Mouse (Mus musculus): ENCODE data around the gene Dner. TPM values are rescaled to one million over a fixed set of nuclear protein-coding genes. Genes with fewer than 3 reads are reported as not detected.

Gene Dner
- polyA plus RNA-seq, 1 experiment from 2014 or later = 1.2 TPM

DNA sequence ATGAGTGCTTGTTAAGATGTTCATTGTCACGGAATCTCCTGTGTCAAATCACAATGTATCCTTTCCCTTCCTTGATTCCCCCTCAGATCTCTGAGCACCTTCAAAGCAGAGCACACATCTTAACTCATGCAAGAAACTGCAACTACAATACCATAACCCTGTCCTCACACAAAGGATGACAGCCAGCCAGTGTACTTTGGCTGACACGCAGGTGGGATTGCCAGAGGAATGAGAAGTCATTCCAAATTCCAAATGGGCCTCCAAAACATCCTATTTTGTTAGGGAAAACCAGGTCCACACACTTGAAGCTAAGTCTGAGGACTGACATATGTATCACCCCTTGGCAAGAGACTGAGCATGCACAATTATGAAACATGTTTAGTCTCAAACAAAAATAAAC lies 286.5 kb downstream of the Dner start:
- Histone ChIP-seq H3K4me2 (no peak overlapping the region), H3K4me3 (no peak overlapping the region), H3K36me3 (no peaks in the 10 kb centered on the region), H3K27me3 (replicated peaks) (no peaks in the 10 kb centered on the region), H3K4me1 (peaks cover 12% of the 10 kb centered on the region), H3K27ac (replicated peaks) (no peak overlapping the region), H3K9ac (no peak overlapping the region), H3K9me3 (no peaks in the 10 kb centered on the region)
- no peak for ATAC-seq (ENCODE audit: extremely low read depth, insufficient number of reproducible peaks, low FRiP score, low TSS enrichment)
- 72% methylated on average over 2 of the region's 2 CpGs for WGBS

GRCm38 (mm10) chr1:84408873-84409272 lies 287.1 kb downstream of the Dner start:
- Histone ChIP-seq H3K4me2 (no peak overlapping the region), H3K9me3 (no peaks in the 10 kb centered on the region), H3K4me1 (peaks cover 18% of the 10 kb centered on the region), H3K36me3 (no peaks in the 10 kb centered on the region), H3K9ac (no peak overlapping the region), H3K4me3 (no peak overlapping the region), H3K27ac (replicated peaks) (no peak overlapping the region), H3K27me3 (replicated peaks) (no peaks in the 10 kb centered on the region)
- 74% methylated on average over 2 of the region's 2 CpGs for WGBS
- ATAC-seq (ENCODE audit: extremely low read depth, insufficient number of reproducible peaks, low FRiP score, low TSS enrichment) = no peak

DNA sequence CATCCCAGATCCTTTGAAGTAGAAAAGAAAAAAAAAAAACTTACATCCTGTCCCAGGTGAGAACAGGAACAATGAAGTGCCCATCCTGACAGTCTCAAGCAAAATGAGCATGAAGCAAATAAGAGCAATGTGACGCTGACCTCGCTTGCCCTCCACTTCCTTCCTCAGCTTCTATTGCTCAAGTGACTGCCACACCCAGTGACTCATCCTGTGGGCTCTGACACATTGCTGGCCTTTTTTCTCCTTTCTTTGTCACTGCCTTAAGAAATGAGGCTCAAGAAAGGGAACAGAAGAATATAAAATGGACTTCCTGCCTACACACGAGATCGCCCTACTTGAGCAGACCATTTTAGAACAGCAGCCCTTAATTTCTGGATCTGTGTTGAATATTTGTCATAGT lies 289.1 kb downstream of the Dner start:
- WGBS = 66% methylated on average over 4 of the region's 4 CpGs
- H3K4me3 ChIP-seq = no peak overlapping the region
- no peaks in the 10 kb centered on the region for H3K27me3 ChIP-seq (replicated peaks)
- H3K4me1 ChIP-seq = peaks cover 19% of the 10 kb centered on the region
- H3K9me3 ChIP-seq = no peaks in the 10 kb centered on the region
- H3K27ac ChIP-seq (replicated peaks) = no peak overlapping the region
- no peak overlapping the region for H3K4me2 ChIP-seq
- ATAC-seq (ENCODE audit: extremely low read depth, insufficient number of reproducible peaks, low FRiP score, low TSS enrichment) = no peak
- H3K9ac ChIP-seq = no peak overlapping the region
- H3K36me3 ChIP-seq = no peaks in the 10 kb centered on the region

DNA sequence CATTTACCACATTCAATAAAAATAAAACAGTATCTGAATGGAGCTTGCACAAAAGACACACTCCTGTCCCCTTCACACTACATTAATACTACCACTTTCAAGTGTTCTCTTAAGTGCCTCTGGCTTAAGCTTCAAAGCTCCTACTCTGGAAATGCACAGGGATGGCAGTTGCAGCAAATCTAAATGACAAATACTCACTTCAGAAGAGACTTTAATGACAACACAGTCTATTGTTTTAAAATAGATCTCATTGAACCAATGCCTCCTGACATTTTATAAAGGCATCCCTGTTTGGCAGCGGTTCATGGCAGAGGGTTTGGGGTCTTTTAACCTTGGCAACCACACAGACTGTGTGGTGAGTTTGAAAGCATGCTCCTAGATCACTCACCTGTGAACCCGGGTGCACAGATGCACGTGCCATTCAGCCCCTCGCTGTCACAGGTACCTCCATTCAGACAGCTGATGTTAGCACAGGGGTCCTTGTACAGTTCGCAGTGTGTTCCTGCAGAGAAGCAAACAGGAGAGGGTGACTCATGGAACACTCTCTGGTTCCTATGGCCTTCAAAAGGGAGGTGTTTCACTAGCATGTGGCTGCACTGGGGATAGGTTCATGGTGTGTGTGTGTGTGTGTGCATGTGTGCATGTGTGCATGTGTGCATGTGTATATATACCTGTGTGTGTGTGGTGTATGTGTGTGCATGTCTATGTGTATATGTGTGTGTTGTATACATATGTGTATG lies 290.3 kb downstream of the Dner start:
- ATAC-seq (ENCODE audit: extremely low read depth, insufficient number of reproducible peaks, low FRiP score, low TSS enrichment) = no peak
- peaks cover 19% of the 10 kb centered on the region for H3K4me1 ChIP-seq
- H3K36me3 ChIP-seq = no peaks in the 10 kb centered on the region

GRCm38 (mm10) chr1:84404880-84405279 lies 291.1 kb downstream of the Dner start:
- Histone ChIP-seq H3K9me3 (no peaks in the 10 kb centered on the region), H3K4me1 (peaks cover 19% of the 10 kb centered on the region), H3K9ac (no peak overlapping the region), H3K4me3 (no peak overlapping the region), H3K27ac (replicated peaks) (no peak overlapping the region), H3K27me3 (replicated peaks) (no peaks in the 10 kb centered on the region), H3K36me3 (no peaks in the 10 kb centered on the region), H3K4me2 (no peak overlapping the region)
- ATAC-seq (ENCODE audit: extremely low read depth, insufficient number of reproducible peaks, low FRiP score, low TSS enrichment) = no peak
- WGBS = 33% methylated on average over 12 of the region's 12 CpGs

More for the DNA sequence above, 290.3 kb downstream of the Dner start:
- Histone ChIP-seq H3K4me2 (no peak overlapping the region), H3K27ac (replicated peaks) (no peak overlapping the region), H3K4me3 (no peak overlapping the region), H3K9me3 (no peaks in the 10 kb centered on the region), H3K9ac (no peak overlapping the region), H3K27me3 (replicated peaks) (no peaks in the 10 kb centered on the region)
- 75% methylated on average over 5 of the region's 5 CpGs for WGBS

GRCm38 (mm10) chr1:84402154-84402553 lies 293.9 kb downstream of the Dner start:
- no peak overlapping the region for H3K9ac ChIP-seq
- ATAC-seq (ENCODE audit: extremely low read depth, insufficient number of reproducible peaks, low FRiP score, low TSS enrichment) = no peak
- H3K4me2 ChIP-seq = no peak overlapping the region
- H3K27ac ChIP-seq (replicated peaks) = no peak overlapping the region
- 66% methylated on average over 1 of the region's 1 CpGs for WGBS
- peaks cover 19% of the 10 kb centered on the region for H3K4me1 ChIP-seq
- H3K36me3 ChIP-seq = no peaks in the 10 kb centered on the region
- H3K9me3 ChIP-seq = no peaks in the 10 kb centered on the region
- no peaks in the 10 kb centered on the region for H3K27me3 ChIP-seq (replicated peaks)
- no peak overlapping the region for H3K4me3 ChIP-seq

DNA sequence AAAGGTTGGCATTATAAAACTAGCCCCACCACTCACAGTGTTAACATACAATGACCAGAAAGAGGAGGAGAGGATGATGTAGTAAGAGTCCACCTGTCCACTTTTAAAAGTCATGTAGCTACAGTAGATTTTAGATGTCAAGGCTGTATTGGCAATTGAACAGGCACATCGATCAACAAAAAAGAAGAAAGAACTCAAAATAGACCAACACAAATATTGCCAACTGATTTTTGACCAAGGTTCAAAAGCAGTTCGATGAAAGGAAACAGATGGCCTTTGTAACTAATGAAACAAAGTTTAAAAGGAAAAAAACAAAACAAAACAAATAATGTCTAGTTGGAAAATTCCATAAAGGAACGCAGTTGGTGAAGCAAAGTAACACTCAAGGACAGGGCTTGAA lies 296.4 kb downstream of the Dner start:
- ATAC-seq (ENCODE audit: extremely low read depth, insufficient number of reproducible peaks, low FRiP score, low TSS enrichment) = no peak
- H3K27me3 ChIP-seq (replicated peaks) = no peaks in the 10 kb centered on the region

DNA sequence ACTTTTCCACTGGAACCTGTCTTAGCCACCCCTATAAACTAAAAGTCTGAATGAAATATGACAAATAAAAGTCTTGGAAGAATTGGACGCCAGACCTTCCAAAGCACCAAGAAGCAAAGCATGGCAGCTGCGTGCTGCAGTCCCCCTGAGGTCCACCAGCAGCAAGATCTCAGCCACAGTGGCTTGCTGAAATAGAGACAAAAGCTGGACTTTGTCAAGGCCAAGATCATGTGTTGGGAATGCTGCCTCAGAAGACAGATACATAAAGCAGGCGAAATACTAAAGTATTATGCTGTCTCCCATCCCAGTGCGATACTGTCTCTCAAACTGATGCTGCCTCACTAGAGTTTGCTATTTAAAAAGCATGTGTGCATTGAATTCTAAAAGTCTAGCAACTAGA lies 296.9 kb downstream of the Dner start:
- no peak for ATAC-seq (ENCODE audit: extremely low read depth, insufficient number of reproducible peaks, low FRiP score, low TSS enrichment)
- Histone ChIP-seq H3K27ac (replicated peaks) (no peak overlapping the region), H3K27me3 (replicated peaks) (no peaks in the 10 kb centered on the region), H3K36me3 (no peaks in the 10 kb centered on the region), H3K9me3 (no peaks in the 10 kb centered on the region), H3K4me2 (no peak overlapping the region), H3K4me1 (0 out of 2 replicates have a peak, but pooled peaks cover 4% of the 10 kb centered on the region), H3K4me3 (no peak overlapping the region), H3K9ac (no peak overlapping the region)
- WGBS = 83% methylated on average over 4 of the region's 4 CpGs

More for the DNA sequence above, 296.4 kb downstream of the Dner start:
- WGBS = 74% methylated on average over 3 of the region's 3 CpGs
- Histone ChIP-seq H3K4me2 (no peak overlapping the region), H3K4me1 (peaks cover 9% of the 10 kb centered on the region), H3K4me3 (no peak overlapping the region), H3K27ac (replicated peaks) (no peak overlapping the region), H3K9me3 (no peaks in the 10 kb centered on the region), H3K9ac (no peak overlapping the region), H3K36me3 (no peaks in the 10 kb centered on the region)

DNA sequence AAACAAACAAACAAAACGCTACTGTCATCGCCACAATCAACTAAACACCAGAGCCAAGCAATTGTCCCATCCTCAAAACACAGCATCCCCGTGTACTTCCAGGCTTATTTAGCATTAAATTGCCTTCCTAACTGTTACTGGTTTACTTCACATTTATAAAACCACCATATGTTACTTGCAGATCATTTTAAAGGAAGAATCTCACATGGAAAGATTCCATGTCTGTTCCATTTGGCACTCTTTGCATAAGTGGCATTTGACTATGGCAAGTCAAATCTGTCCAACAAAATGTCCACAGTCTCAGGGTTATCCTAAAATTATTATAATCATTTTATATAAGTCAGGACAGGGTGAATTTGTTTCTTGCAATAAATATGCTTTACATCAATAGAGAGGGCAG lies 299.2 kb downstream of the Dner start:
- no peak overlapping the region for H3K9ac ChIP-seq
- H3K27ac ChIP-seq (replicated peaks) = no peak overlapping the region
- H3K4me2 ChIP-seq = no peak overlapping the region
- 64% methylated on average over 3 of the region's 3 CpGs for WGBS
- no peaks in the 10 kb centered on the region for H3K9me3 ChIP-seq
- H3K36me3 ChIP-seq = no peaks in the 10 kb centered on the region
- H3K27me3 ChIP-seq (replicated peaks) = no peaks in the 10 kb centered on the region
- no peaks in the 10 kb centered on the region for H3K4me1 ChIP-seq
- ATAC-seq (ENCODE audit: extremely low read depth, insufficient number of reproducible peaks, low FRiP score, low TSS enrichment) = no peak
- H3K4me3 ChIP-seq = no peak overlapping the region

DNA sequence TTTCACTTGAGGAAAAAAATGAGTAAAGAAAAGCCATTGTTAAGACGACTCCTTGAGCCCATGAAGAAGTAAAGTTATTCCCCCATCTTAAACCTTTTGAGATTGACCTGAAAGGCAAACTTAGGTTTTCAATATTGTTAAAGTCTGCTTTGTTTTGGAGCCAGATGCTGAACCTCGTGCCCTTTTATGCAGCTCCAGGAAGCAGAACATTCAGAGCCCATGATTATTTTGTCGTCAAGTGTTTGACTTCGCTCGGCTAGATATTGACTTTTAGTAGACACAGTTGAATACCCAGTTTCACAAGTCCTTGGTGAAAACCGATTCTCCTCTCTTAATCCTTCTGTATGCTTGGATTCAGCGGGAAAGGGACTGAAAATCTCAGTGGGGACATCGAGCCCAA lies 300.1 kb downstream of the Dner start:
- H3K9me3 ChIP-seq = no peaks in the 10 kb centered on the region
- no peak overlapping the region for H3K9ac ChIP-seq
- no peak overlapping the region for H3K4me2 ChIP-seq
- no peaks in the 10 kb centered on the region for H3K36me3 ChIP-seq
- ATAC-seq (ENCODE audit: extremely low read depth, insufficient number of reproducible peaks, low FRiP score, low TSS enrichment) = no peak
- no peak overlapping the region for H3K4me3 ChIP-seq
- WGBS = 75% methylated on average over 8 of the region's 8 CpGs
- H3K27ac ChIP-seq (replicated peaks) = no peak overlapping the region
- no peaks in the 10 kb centered on the region for H3K4me1 ChIP-seq
- H3K27me3 ChIP-seq (replicated peaks) = no peaks in the 10 kb centered on the region

DNA sequence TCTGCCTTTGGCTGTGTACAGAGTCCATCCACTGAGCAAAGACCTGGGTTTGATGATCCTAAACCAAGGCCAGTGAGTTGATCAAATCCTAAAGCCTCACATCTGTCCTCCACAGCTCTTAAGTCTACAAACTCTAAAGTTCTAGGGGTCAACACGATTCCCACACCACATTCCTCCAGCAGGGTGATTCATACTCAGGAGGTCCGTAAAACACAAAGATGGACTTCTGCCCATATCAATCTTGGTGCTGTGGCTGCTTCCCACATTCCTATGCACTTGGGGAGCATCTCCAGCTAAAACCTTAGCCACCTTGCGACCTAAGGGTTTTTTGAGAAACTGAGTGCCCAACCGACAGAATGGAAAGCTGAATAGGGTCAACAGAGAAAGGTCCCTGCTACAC lies 305.1 kb downstream of the Dner start:
- no peak overlapping the region for H3K27ac ChIP-seq (replicated peaks)
- H3K27me3 ChIP-seq (replicated peaks) = no peaks in the 10 kb centered on the region
- no peaks in the 10 kb centered on the region for H3K4me1 ChIP-seq
- ATAC-seq (ENCODE audit: extremely low read depth, insufficient number of reproducible peaks, low FRiP score, low TSS enrichment) = no peak
- WGBS = 69% methylated on average over 4 of the region's 4 CpGs
- H3K9ac ChIP-seq = no peak overlapping the region
- no peaks in the 10 kb centered on the region for H3K36me3 ChIP-seq
- H3K4me2 ChIP-seq = no peak overlapping the region
- no peaks in the 10 kb centered on the region for H3K9me3 ChIP-seq
- H3K4me3 ChIP-seq = no peak overlapping the region

DNA sequence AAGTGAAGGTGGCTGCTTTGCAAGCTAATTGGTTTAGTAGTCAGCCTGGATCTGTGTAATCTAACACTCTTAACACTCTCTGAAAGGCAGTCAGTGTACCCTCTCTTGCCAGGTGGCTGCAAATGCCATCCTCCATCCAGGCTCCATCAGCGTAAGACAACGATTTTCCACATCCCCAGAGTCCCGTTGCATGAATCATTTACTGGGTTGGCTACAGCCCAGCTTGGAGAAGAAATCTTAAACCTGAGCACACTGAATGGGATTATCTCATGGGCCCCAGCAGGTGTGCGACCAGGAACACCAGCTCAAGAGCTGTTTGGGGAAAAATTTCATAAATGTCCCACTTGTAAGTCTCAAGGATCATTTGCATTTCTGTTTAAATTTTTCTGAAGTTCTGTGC lies 308.4 kb downstream of the Dner start:
- H3K9ac ChIP-seq = no peak overlapping the region
- H3K4me2 ChIP-seq = no peak overlapping the region
- no peaks in the 10 kb centered on the region for H3K9me3 ChIP-seq
- no peak overlapping the region for H3K4me3 ChIP-seq
- H3K4me1 ChIP-seq = no peaks in the 10 kb centered on the region
- no peak overlapping the region for H3K27ac ChIP-seq (replicated peaks)
- ATAC-seq (ENCODE audit: extremely low read depth, insufficient number of reproducible peaks, low FRiP score, low TSS enrichment) = no peak
- H3K27me3 ChIP-seq (replicated peaks) = no peaks in the 10 kb centered on the region
- no peaks in the 10 kb centered on the region for H3K36me3 ChIP-seq
- WGBS = 74% methylated on average over 4 of the region's 4 CpGs
